Mouse (Mus musculus): Measurements from ENCODE around the gene P3h4. TPM values are rescaled to one million over a fixed set of nuclear protein-coding genes. Genes with fewer than 3 reads are reported as not detected.

The P3h4 gene
- total and polyA plus RNA-seq, 3 experiments: 13.4 to 29.7 (median 16.8) TPM

- H3K4me1 ChIP-seq (ENCODE audit: control insufficient read depth, insufficient read depth, low read length): peaks cover 2% of the 10 kb centered on the region; the same call in 1 of the 2 replicates
- intact Hi-C loops (cut with DNase I): loop anchor here (1.0 to 10.0 kb wide), 2 partner anchors 31 to 1743 kb away; partner anchors contain the start of genes G6pc3, Klhl11 and Lsm12
- H3K4me3 ChIP-seq: peak within 1 kb of the TSS; percentile 67
- TF ChIP-seq EP300 (IDR thresholded peaks at IDR 0.05; ENCODE audit: insufficient read depth, low read depth, low read length) (no peak), POLR2A (IDR thresholded peaks at IDR 0.05; ENCODE audit: insufficient read depth, low read depth, low read length) (no peak), CTCF (IDR thresholded peaks at IDR 0.05) (no peak)
- no peaks in the 10 kb centered on the region for H3K27me3 ChIP-seq (ENCODE audit: control insufficient read depth, insufficient read depth, low read length)
- DNase-seq: no peak
- H3K27ac ChIP-seq: peak within 1 kb of the TSS; percentile 69
- WGBS: 92% methylated on average over 8 of the region's 8 CpGs
- peak within 1 kb of the TSS; percentile 96 for H3K9ac ChIP-seq (ENCODE audit: low read depth, low read length)
- 0 out of 2 replicates have a peak, but pooled peaks cover 2% of the 10 kb centered on the region for H3K79me2 ChIP-seq (replicated peaks; ENCODE audit: control insufficient read depth, insufficient read depth, low read length)
- H3K36me3 ChIP-seq (ENCODE audit: control insufficient read depth, insufficient read depth, low read length): no peaks in the 10 kb centered on the region
Measured at GRCm38 (mm10) chr11:100441797-100442196, 27.2 kb upstream of the P3h4 start, which contains the start of the genes Nt5c3b and Klhl10. Gene Nt5c3b (minus strand): TSS chr11:100441808. Gene Klhl10 (plus strand): TSS chr11:100441917.

GRCm38 (mm10) chr11:100440691-100441522 lies 26.3 kb upstream of the P3h4 start:
- H3K4me3 ChIP-seq: peak overlapping the region; percentile 67
- peak overlapping the region; percentile 96 for H3K9ac ChIP-seq (ENCODE audit: low read depth, low read length)
- TF ChIP-seq POLR2A (IDR thresholded peaks at IDR 0.05; ENCODE audit: insufficient read depth, low read depth, low read length) (peak; percentile 91; the same call in 1 of the 2 replicates), EP300 (IDR thresholded peaks at IDR 0.05; ENCODE audit: insufficient read depth, low read depth, low read length) (0 out of 2 replicates have a peak, but pooled peaks have one; percentile 9), CTCF (IDR thresholded peaks at IDR 0.05) (no peak)
- peaks cover 2% of the 10 kb centered on the region; the same call in 1 of the 2 replicates for H3K4me1 ChIP-seq (ENCODE audit: control insufficient read depth, insufficient read depth, low read length)
- no peaks in the 10 kb centered on the region for H3K36me3 ChIP-seq (ENCODE audit: control insufficient read depth, insufficient read depth, low read length)
- H3K27me3 ChIP-seq (ENCODE audit: control insufficient read depth, insufficient read depth, low read length): no peaks in the 10 kb centered on the region
- H3K27ac ChIP-seq: peak overlapping the region; percentile 69
- 0 out of 2 replicates have a peak, but pooled peaks cover 2% of the 10 kb centered on the region for H3K79me2 ChIP-seq (replicated peaks; ENCODE audit: control insufficient read depth, insufficient read depth, low read length)
- 1% methylated on average over 52 of the region's 52 CpGs for WGBS
- intact Hi-C loops (cut with DNase I): loop anchor here (1.0 to 10.0 kb wide), 2 partner anchors 31 to 1744 kb away; partner anchors contain the start of genes G6pc3, Klhl11 and Lsm12
- peak; percentile 91 to 92 for DNase-seq

- no peak overlapping the region for H3K27ac ChIP-seq
- H3K27me3 ChIP-seq (ENCODE audit: control insufficient read depth, insufficient read depth, low read length): no peaks in the 10 kb centered on the region
- TF ChIP-seq EP300 (IDR thresholded peaks at IDR 0.05; ENCODE audit: insufficient read depth, low read depth, low read length): no peak
- TF ChIP-seq CTCF (IDR thresholded peaks at IDR 0.05): no peak
- TF ChIP-seq POLR2A (IDR thresholded peaks at IDR 0.05; ENCODE audit: insufficient read depth, low read depth, low read length): no peak
- H3K4me1 ChIP-seq (ENCODE audit: control insufficient read depth, insufficient read depth, low read length): peaks cover 2% of the 10 kb centered on the region; the same call in 1 of the 2 replicates
- no peak overlapping the region for H3K4me3 ChIP-seq
- 98% methylated on average over 1 of the region's 1 CpGs for whole genome bisulfite sequencing
- no peak for DNase-seq
- H3K9ac ChIP-seq (ENCODE audit: low read depth, low read length): no peak overlapping the region
- H3K36me3 ChIP-seq (ENCODE audit: control insufficient read depth, insufficient read depth, low read length): no peaks in the 10 kb centered on the region
- 0 out of 2 replicates have a peak, but pooled peaks cover 2% of the 10 kb centered on the region for H3K79me2 ChIP-seq (replicated peaks; ENCODE audit: control insufficient read depth, insufficient read depth, low read length)
- intact Hi-C loops (cut with DNase I): no loop called here
Measured at GRCm38 (mm10) chr11:100437901-100438300, 23.3 kb upstream of the P3h4 start.

GRCm38 (mm10) chr11:100435678-100436246 lies 21.1 kb upstream of the P3h4 start:
- TF ChIP-seq EP300 (IDR thresholded peaks at IDR 0.05; ENCODE audit: insufficient read depth, low read depth, low read length): no peak
- TF ChIP-seq POLR2A (IDR thresholded peaks at IDR 0.05; ENCODE audit: insufficient read depth, low read depth, low read length): no peak
- TF ChIP-seq CTCF (IDR thresholded peaks at IDR 0.05): no peak
- Histone ChIP-seq H3K4me1 (ENCODE audit: control insufficient read depth, insufficient read depth, low read length) (peaks cover 2% of the 10 kb centered on the region; the same call in 1 of the 2 replicates), H3K79me2 (replicated peaks; ENCODE audit: control insufficient read depth, insufficient read depth, low read length) (0 out of 2 replicates have a peak, but pooled peaks cover 2% of the 10 kb centered on the region), H3K36me3 (ENCODE audit: control insufficient read depth, insufficient read depth, low read length) (no peaks in the 10 kb centered on the region), H3K27ac (no peak overlapping the region), H3K27me3 (ENCODE audit: control insufficient read depth, insufficient read depth, low read length) (no peaks in the 10 kb centered on the region), H3K4me3 (no peak overlapping the region), H3K9ac (ENCODE audit: low read depth, low read length) (no peak overlapping the region)
- intact Hi-C loops (cut with DNase I): no loop called here
- WGBS: 81% methylated on average over 9 of the region's 9 CpGs
- no peak for DNase-seq

- Histone ChIP-seq H3K9ac (ENCODE audit: low read depth, low read length) (no peak overlapping the region), H3K36me3 (ENCODE audit: control insufficient read depth, insufficient read depth, low read length) (no peaks in the 10 kb centered on the region), H3K79me2 (replicated peaks; ENCODE audit: control insufficient read depth, insufficient read depth, low read length) (no peaks in the 10 kb centered on the region), H3K27me3 (ENCODE audit: control insufficient read depth, insufficient read depth, low read length) (no peaks in the 10 kb centered on the region), H3K27ac (no peak overlapping the region), H3K4me1 (ENCODE audit: control insufficient read depth, insufficient read depth, low read length) (peaks cover 3% of the 10 kb centered on the region), H3K4me3 (no peak overlapping the region)
- WGBS: 76% methylated on average over 5 of the region's 5 CpGs
- TF ChIP-seq EP300 (IDR thresholded peaks at IDR 0.05; ENCODE audit: insufficient read depth, low read depth, low read length) (no peak), POLR2A (IDR thresholded peaks at IDR 0.05; ENCODE audit: insufficient read depth, low read depth, low read length) (no peak), CTCF (IDR thresholded peaks at IDR 0.05) (no peak)
- intact Hi-C loops (cut with DNase I): no loop called here
- no peak for DNase-seq
Measured at GRCm38 (mm10) chr11:100432002-100432401, 17.4 kb upstream of the P3h4 start.

Measured in heart, adult 2 months (tissue).